Mouse (Mus musculus): ENCODE measurements around the gene Pcolce. TPM values are rescaled to one million over a fixed set of nuclear protein-coding genes. Genes with fewer than 3 reads are reported as not detected.

Gene Pcolce
- polyA plus RNA-seq, 1 experiment from 2014 or later, result 120 TPM

GRCm38 (mm10) chr5:137633397-137634084 is 20.0 kb upstream of the Pcolce start:
- Histone ChIP-seq H3K4me3 (ENCODE audit: low read depth, low read length) (no peak overlapping the region), H3K9ac (ENCODE audit: low read depth, low read length) (no peak overlapping the region), H3K4me1 (ENCODE audit: control insufficient read depth, insufficient read depth, low read length) (peaks cover 21% of the 10 kb centered on the region), H3K36me3 (ENCODE audit: control insufficient read depth, insufficient read depth, low read length) (peaks cover 26% of the 10 kb centered on the region), H3K4me2 (no peak overlapping the region), H3K9me3 (replicated peaks; ENCODE audit: control insufficient read depth, low read length) (no peaks in the 10 kb centered on the region), H3K27ac (ENCODE audit: low read depth, low read length) (no peak overlapping the region), H3K27me3 (ENCODE audit: control insufficient read depth, insufficient read depth, low read length) (no peaks in the 10 kb centered on the region)
- 67% methylated on average over 12 of the region's 12 CpGs for WGBS (ENCODE audit: insufficient replicate concordance)
- no peak for ATAC-seq (replicated peaks; ENCODE audit: insufficient number of reproducible peaks, low FRiP score, low TSS enrichment)

GRCm38 (mm10) chr5:137631591-137631990 is 18.0 kb upstream of the Pcolce start:
- Histone ChIP-seq H3K27ac (ENCODE audit: low read depth, low read length) (peak overlapping the region; percentile 67), H3K4me1 (ENCODE audit: control insufficient read depth, insufficient read depth, low read length) (peaks cover 21% of the 10 kb centered on the region), H3K4me3 (ENCODE audit: low read depth, low read length) (peak overlapping the region; percentile 94; the same call in 1 of the 2 replicates), H3K9me3 (replicated peaks; ENCODE audit: control insufficient read depth, low read length) (no peaks in the 10 kb centered on the region), H3K36me3 (ENCODE audit: control insufficient read depth, insufficient read depth, low read length) (peaks cover 14% of the 10 kb centered on the region), H3K27me3 (ENCODE audit: control insufficient read depth, insufficient read depth, low read length) (no peaks in the 10 kb centered on the region), H3K9ac (ENCODE audit: low read depth, low read length) (no peak overlapping the region), H3K4me2 (peak overlapping the region; percentile 4; the same call in 1 of the 2 replicates)
- no peak for ATAC-seq (replicated peaks; ENCODE audit: insufficient number of reproducible peaks, low FRiP score, low TSS enrichment)
- 52% methylated on average over 4 of the region's 4 CpGs for WGBS (ENCODE audit: insufficient replicate concordance)

GRCm38 (mm10) chr5:137631171-137631570 is 17.6 kb upstream of the Pcolce start:
- Histone ChIP-seq H3K27ac (ENCODE audit: low read depth, low read length) (peak overlapping the region; percentile 67), H3K4me1 (ENCODE audit: control insufficient read depth, insufficient read depth, low read length) (peaks cover 21% of the 10 kb centered on the region), H3K9ac (ENCODE audit: low read depth, low read length) (no peak overlapping the region; the same call in 1 of the 2 replicates), H3K4me3 (ENCODE audit: low read depth, low read length) (peak overlapping the region; percentile 94; the same call in 1 of the 2 replicates), H3K9me3 (replicated peaks; ENCODE audit: control insufficient read depth, low read length) (no peaks in the 10 kb centered on the region), H3K4me2 (peak overlapping the region; percentile 93), H3K36me3 (ENCODE audit: control insufficient read depth, insufficient read depth, low read length) (peaks cover 13% of the 10 kb centered on the region), H3K27me3 (ENCODE audit: control insufficient read depth, insufficient read depth, low read length) (no peaks in the 10 kb centered on the region)
- no peak for ATAC-seq (replicated peaks; ENCODE audit: insufficient number of reproducible peaks, low FRiP score, low TSS enrichment)
- WGBS (ENCODE audit: insufficient replicate concordance), result 54% methylated on average over 9 of the region's 9 CpGs

GRCm38 (mm10) chr5:137630602-137631001 is 17.0 kb upstream of the Pcolce start:
- 28% methylated on average over 3 of the region's 3 CpGs for WGBS (ENCODE audit: insufficient replicate concordance)
- H3K27ac ChIP-seq (ENCODE audit: low read depth, low read length), result peak overlapping the region; percentile 67
- peak overlapping the region; percentile 93 for H3K9ac ChIP-seq (ENCODE audit: low read depth, low read length)
- H3K9me3 ChIP-seq (replicated peaks; ENCODE audit: control insufficient read depth, low read length), result no peaks in the 10 kb centered on the region
- H3K4me1 ChIP-seq (ENCODE audit: control insufficient read depth, insufficient read depth, low read length), result peaks cover 21% of the 10 kb centered on the region
- ATAC-seq (replicated peaks; ENCODE audit: insufficient number of reproducible peaks, low FRiP score, low TSS enrichment), result no peak
- peak overlapping the region; percentile 94 for H3K4me3 ChIP-seq (ENCODE audit: low read depth, low read length)
- no peaks in the 10 kb centered on the region for H3K27me3 ChIP-seq (ENCODE audit: control insufficient read depth, insufficient read depth, low read length)
- H3K36me3 ChIP-seq (ENCODE audit: control insufficient read depth, insufficient read depth, low read length), result peaks cover 10% of the 10 kb centered on the region
- peak overlapping the region; percentile 93 for H3K4me2 ChIP-seq

- Histone ChIP-seq H3K9ac (ENCODE audit: low read depth, low read length) (peak overlapping the region; percentile 93), H3K4me1 (ENCODE audit: control insufficient read depth, insufficient read depth, low read length) (peaks cover 21% of the 10 kb centered on the region), H3K4me3 (ENCODE audit: low read depth, low read length) (peak overlapping the region; percentile 94), H3K36me3 (ENCODE audit: control insufficient read depth, insufficient read depth, low read length) (peaks cover 7% of the 10 kb centered on the region; the same call in 1 of the 2 replicates), H3K27me3 (ENCODE audit: control insufficient read depth, insufficient read depth, low read length) (no peaks in the 10 kb centered on the region), H3K4me2 (peak overlapping the region; percentile 93), H3K9me3 (replicated peaks; ENCODE audit: control insufficient read depth, low read length) (no peaks in the 10 kb centered on the region), H3K27ac (ENCODE audit: low read depth, low read length) (peak overlapping the region; percentile 95)
- WGBS (ENCODE audit: insufficient replicate concordance), result 19% methylated on average over 6 of the region's 6 CpGs
- ATAC-seq (replicated peaks; ENCODE audit: insufficient number of reproducible peaks, low FRiP score, low TSS enrichment), result no peak
Observed at GRCm38 (mm10) chr5:137629906-137630545, 16.4 kb upstream of the Pcolce start.

- Histone ChIP-seq H3K9me3 (replicated peaks; ENCODE audit: control insufficient read depth, low read length) (no peaks in the 10 kb centered on the region), H3K9ac (ENCODE audit: low read depth, low read length) (peak overlapping the region; percentile 93), H3K27me3 (ENCODE audit: control insufficient read depth, insufficient read depth, low read length) (no peaks in the 10 kb centered on the region), H3K4me3 (ENCODE audit: low read depth, low read length) (peak overlapping the region; percentile 94), H3K4me2 (peak overlapping the region; percentile 93), H3K4me1 (ENCODE audit: control insufficient read depth, insufficient read depth, low read length) (peaks cover 24% of the 10 kb centered on the region), H3K36me3 (ENCODE audit: control insufficient read depth, insufficient read depth, low read length) (peaks cover 7% of the 10 kb centered on the region; the same call in 1 of the 2 replicates), H3K27ac (ENCODE audit: low read depth, low read length) (peak overlapping the region; percentile 95)
- under 1% methylated on average over 23 of the region's 23 CpGs for WGBS (ENCODE audit: insufficient replicate concordance)
- ATAC-seq (replicated peaks; ENCODE audit: insufficient number of reproducible peaks, low FRiP score, low TSS enrichment), result peak; percentile 35
Observed at GRCm38 (mm10) chr5:137629306-137629721, 15.7 kb upstream of the Pcolce start.

GRCm38 (mm10) chr5:137628498-137629305 is 15.1 kb upstream of the Pcolce start, which contains the start of the genes Fbxo24, Lrch4 and Gm20605:
Fbxo24 (minus strand) TSS chr5:137629002.
Lrch4 (plus strand) TSS chr5:137629121.
Gm20605 (plus strand) TSS chr5:137629175.
- Histone ChIP-seq H3K4me1 (ENCODE audit: control insufficient read depth, insufficient read depth, low read length) (peaks cover 24% of the 10 kb centered on the region), H3K9ac (ENCODE audit: low read depth, low read length) (peak within 1 kb of the TSS; percentile 93), H3K4me3 (ENCODE audit: low read depth, low read length) (peak within 1 kb of the TSS; percentile 94), H3K9me3 (replicated peaks; ENCODE audit: control insufficient read depth, low read length) (no peaks in the 10 kb centered on the region), H3K4me2 (peak within 1 kb of the TSS; percentile 93), H3K27ac (ENCODE audit: low read depth, low read length) (peak within 1 kb of the TSS; percentile 95), H3K36me3 (ENCODE audit: control insufficient read depth, insufficient read depth, low read length) (peaks cover 2% of the 10 kb centered on the region; the same call in 1 of the 2 replicates), H3K27me3 (ENCODE audit: control insufficient read depth, insufficient read depth, low read length) (no peaks in the 10 kb centered on the region)
- peak; percentile 97 for ATAC-seq (replicated peaks; ENCODE audit: insufficient number of reproducible peaks, low FRiP score, low TSS enrichment)
- under 1% methylated on average over 44 of the region's 46 CpGs for WGBS (ENCODE audit: insufficient replicate concordance)

GRCm38 (mm10) chr5:137627991-137628390 is 14.4 kb upstream of the Pcolce start:
- Histone ChIP-seq H3K4me2 (peak overlapping the region; percentile 83), H3K36me3 (ENCODE audit: control insufficient read depth, insufficient read depth, low read length) (no peaks in the 10 kb centered on the region), H3K9ac (ENCODE audit: low read depth, low read length) (peak overlapping the region; percentile 71), H3K27me3 (ENCODE audit: control insufficient read depth, insufficient read depth, low read length) (no peaks in the 10 kb centered on the region), H3K4me3 (ENCODE audit: low read depth, low read length) (peak overlapping the region; percentile 94), H3K9me3 (replicated peaks; ENCODE audit: control insufficient read depth, low read length) (no peaks in the 10 kb centered on the region), H3K4me1 (ENCODE audit: control insufficient read depth, insufficient read depth, low read length) (peaks cover 24% of the 10 kb centered on the region), H3K27ac (ENCODE audit: low read depth, low read length) (peak overlapping the region; percentile 63)
- no peak for ATAC-seq (replicated peaks; ENCODE audit: insufficient number of reproducible peaks, low FRiP score, low TSS enrichment)
- WGBS (ENCODE audit: insufficient replicate concordance), result 2% methylated on average over 9 of the region's 9 CpGs
